Mouse (Mus musculus): Measurements from ENCODE around the gene Gsap.
"Not testable (repeated sequence)": the region's sequence is repeated elsewhere in the genome, so short reads cannot be mapped to it uniquely, and the experiment has no call there.

Gsap gene

DNA sequence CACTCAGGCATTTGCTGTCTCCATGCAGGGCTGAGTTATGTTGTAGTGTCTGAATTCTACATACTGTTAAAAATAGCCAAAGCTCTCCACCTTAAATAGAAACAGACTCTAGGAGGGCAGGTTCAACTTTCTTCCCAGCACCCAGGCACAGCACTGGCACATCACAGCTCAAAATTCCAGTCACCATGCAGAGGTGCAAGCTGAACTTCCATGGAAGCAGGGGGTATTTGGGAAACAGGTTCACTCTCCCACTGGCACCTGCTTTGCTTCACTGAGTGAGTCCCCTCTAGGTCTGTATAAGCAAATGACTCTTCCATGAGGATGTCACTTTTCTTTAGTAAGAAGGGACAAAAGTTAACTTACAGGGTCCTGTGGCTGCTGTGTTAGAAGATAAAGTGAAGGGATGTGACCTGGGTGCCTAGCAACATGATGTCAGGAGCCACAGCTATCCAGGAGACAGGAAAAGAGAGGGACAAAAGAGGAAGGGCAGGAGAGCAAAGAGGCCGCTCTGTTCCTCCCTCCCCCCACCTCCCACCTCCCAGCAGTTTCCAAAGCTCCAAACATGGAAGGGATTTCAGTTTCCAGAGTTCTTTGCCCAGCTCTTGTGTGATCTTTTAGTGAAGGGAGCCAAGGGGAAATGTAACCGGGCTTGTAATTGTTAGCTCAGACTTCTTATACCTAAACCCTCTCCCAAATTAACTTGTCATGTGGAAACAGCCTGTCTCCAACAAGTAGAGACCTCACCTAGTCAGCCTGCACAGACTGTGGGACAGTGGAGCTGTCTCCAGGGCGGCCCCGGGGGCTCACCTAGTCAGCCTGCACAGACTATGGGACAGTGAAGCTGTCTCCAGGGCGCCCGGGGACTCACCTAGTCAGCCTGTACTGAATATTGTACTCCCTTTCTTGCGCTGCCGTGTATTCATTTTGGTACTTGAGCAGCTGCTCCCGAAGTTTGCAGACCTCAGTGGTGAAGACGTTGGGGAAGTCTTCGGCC lies 143.9 kb downstream of the Gsap start:
- DNase-seq = no peak

DNA sequence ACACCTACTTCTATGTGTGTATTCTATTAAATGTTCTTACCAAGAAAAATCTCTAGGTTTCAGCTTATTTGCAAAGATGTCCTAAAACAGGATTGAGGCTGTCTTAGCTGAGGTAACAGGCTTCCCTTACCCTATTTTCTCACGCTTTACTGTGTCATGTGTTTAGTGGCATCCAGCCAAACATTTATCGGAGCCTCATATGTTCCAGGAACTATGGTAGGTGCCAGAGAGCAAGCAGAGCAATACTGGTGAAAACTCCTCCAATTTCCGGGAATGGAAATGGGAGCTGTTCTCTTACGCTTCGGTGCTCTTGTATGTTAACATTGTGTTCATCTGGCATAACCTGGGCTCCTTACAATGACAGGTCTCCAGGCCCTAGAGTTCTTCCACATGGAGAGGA lies 145.6 kb downstream of the Gsap start:
- no peak for DNase-seq

GRCm38 (mm10) chr5:21332119-21332518 lies 146.1 kb downstream of the Gsap start:
- no peak for DNase-seq

GRCm38 (mm10) chr5:21342265-21342664 lies 156.2 kb downstream of the Gsap start:
- DNase-seq = not testable (repeated sequence)

GRCm38 (mm10) chr5:21348366-21348765 lies 162.3 kb downstream of the Gsap start:
- no peak for DNase-seq

DNA sequence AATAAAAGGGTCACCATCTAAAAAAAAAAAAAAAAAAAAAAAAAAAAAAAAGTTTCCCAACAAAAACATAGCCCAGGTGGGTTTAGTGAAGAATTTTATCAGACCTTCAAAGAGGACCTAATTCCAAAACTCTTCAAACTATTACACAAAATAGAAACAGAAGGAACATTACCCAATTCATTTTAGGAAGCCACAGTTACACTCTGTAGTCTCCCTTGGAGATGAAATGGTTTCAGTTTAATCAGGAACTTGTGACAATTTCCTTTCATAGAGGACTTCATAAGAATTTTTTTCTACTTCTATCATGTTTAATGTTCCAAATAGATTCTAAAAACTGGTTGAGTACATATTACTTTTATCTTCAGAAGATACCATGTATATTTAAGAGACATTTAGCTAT lies 165.6 kb downstream of the Gsap start:
- no peak for DNase-seq

- DNase-seq = no peak
These were observed 172.6 kb downstream of the Gsap start for GRCm38 (mm10) chr5:21358648-21359047.

DNA sequence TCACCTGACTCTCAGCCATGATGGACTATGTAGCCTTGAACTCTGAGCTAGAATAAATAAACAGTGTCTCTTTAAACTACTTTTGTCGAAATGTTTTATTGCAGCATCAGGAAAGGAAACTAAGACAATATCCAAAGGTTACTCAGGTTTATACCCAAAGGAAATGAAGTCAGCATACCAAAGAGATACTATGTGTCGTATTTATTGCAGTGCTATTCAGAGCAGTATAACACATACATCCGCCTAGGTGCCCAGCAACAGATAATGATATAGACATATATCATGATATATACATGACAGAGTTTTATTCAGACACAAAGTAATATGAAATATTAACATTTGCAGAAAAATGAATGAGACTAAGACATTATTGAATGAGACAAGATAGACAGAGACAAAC lies 177.3 kb downstream of the Gsap start:
- no peak for DNase-seq
